Mouse (Mus musculus) liver, embryonic 14.5 days (tissue): ENCODE measurements around the gene Tmem132d.

Experiments used
- CTCF ChIP-seq: IDR thresholded peaks from 2 replicates; pipeline ENCODE4 v1.5.1; 2016; ENCODE audit warnings: antibody characterized with exemption, low read depth, control low read depth
- EP300 ChIP-seq: IDR thresholded peaks from 2 replicates; pipeline ENCODE4 v1.6.1; 2016; ENCODE audit warnings: antibody characterized with exemption, low read depth

- TF ChIP-seq CTCF (no peak), EP300 (no peak)
Observed at GRCm38 (mm10) chr5:127950574-127950973, 482.3 kb downstream of the Tmem132d start.
